ENCODE assay signal across 7 mouse cellular contexts in the genomic region with DNA sequence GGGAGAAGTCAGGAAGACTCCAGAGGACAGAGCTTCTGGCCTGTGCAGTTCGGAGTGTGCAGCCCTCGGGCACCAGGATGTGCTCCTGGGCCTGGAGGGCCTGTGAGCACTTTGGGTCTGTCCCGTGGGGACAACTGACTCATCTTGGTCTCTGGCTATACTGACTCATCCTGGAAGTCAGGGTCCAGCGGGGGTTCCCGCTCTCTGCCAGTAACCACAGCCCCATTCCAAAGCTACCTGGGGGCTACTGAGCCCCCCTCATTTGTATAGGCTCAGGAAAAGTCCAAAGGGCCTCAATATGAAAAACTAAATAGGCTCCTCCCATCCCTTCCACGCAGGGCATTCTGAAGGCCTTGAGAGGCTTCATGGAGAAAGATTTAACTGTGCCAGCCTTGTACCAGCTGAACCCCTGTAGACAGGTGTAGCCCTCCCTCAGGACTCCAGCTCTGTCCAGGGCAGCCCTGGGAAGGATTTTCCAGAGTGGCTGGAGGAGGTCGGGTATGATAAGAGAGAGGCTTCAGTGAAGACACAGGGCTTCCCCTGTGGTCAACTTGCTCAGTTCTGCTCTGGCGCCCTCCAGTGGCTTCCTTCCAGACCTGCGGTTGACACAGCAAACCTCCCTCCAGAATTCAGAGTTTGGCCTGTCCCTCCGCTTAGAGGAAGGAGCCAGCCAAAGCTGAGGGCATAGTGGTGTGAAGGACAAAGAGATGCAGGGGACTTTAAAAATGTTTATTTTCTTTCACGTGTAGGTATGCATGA. TPM values are rescaled to one million over a fixed set of nuclear protein-coding genes. Genes with fewer than 3 reads are reported as not detected.
DNase-seq lines count a peak whose midpoint lies in the region; ATAC-seq and TF ChIP-seq lines count a peak whose summit lies in the region.

No protein-coding gene starts in this region.

- peak; percentile 63 for ATAC-seq in intestine, embryonic 16.5 days
- 0 out of 2 replicates have a peak, but pooled peaks have one; percentile 31 for ATAC-seq in midbrain, postnatal 0 days (ENCODE audit: low FRiP score)

- no peaks in the 10 kb centered on the region for H3K4me1 ChIP-seq in intestine, embryonic 16.5 days (ENCODE audit: control insufficient read depth, insufficient read depth, low read length)
- H3K4me1 ChIP-seq in midbrain, postnatal 0 days (ENCODE audit: insufficient read depth, low read length) = no peaks in the 10 kb centered on the region

- H3K27me3 ChIP-seq in intestine, embryonic 16.5 days (replicated peaks; ENCODE audit: control insufficient read depth, insufficient read depth, low read length) = no peaks in the 10 kb centered on the region
- no peaks in the 10 kb centered on the region for H3K27me3 ChIP-seq in midbrain, postnatal 0 days (ENCODE audit: insufficient read depth, low read length)

- peak; percentile 98; the same call in 1 of the 2 replicates for TF ChIP-seq CTCF in gastrocnemius, adult 2 months (IDR thresholded peaks at IDR 0.05)
- TF ChIP-seq CTCF in midbrain, postnatal 0 days (IDR thresholded peaks at IDR 0.05) = peak; percentile 91

- no peaks in the 10 kb centered on the region for H3K36me3 ChIP-seq in intestine, embryonic 16.5 days (ENCODE audit: control insufficient read depth, insufficient read depth, low read length)
- H3K36me3 ChIP-seq in midbrain, postnatal 0 days (ENCODE audit: insufficient read depth, low read length) = no peaks in the 10 kb centered on the region

- 42% methylated on average over 11 of the region's 11 CpGs for WGBS in intestine, embryonic 16.5 days
- 43% methylated on average over 11 of the region's 11 CpGs for WGBS in midbrain, postnatal 0 days

- intact Hi-C loops in gastrocnemius, adult 2 months (cut with DNase I) = loop anchor here (1.0 to 10.0 kb wide), 2 partner anchors 62 to 295 kb away; no protein-coding TSS in a partner anchor
- intact Hi-C loops in left cerebral cortex, postnatal 4 days (cut with DNase I) = loop anchor here (10.0 kb wide), 1 partner anchor 305 kb away; no protein-coding TSS in a partner anchor

- H3K9me3 ChIP-seq in intestine, embryonic 16.5 days (ENCODE audit: control insufficient read depth, low read length) = no peaks in the 10 kb centered on the region
- no peaks in the 10 kb centered on the region for H3K9me3 ChIP-seq in midbrain, postnatal 0 days (ENCODE audit: low read length)

- DNase-seq in WW6 (ENCODE audit: low read depth, low spot score) = peak; percentile 65
- peak; percentile 80 for DNase-seq in cerebellum, adult 9-10 months
- DNase-seq in gastrocnemius, adult 2 months = peak; percentile 93
- DNase-seq in left cerebral cortex, postnatal 4 days = peak; percentile 92
- peak; percentile 86 for DNase-seq in midbrain, postnatal 0 days (ENCODE audit: low spot score)
- DNase-seq in spleen, postnatal 14 days (ENCODE audit: low spot score in 2 of 2) = peak; percentile 46 to 73

- H3K4me2 ChIP-seq in intestine, embryonic 16.5 days (ENCODE audit: low read depth, low read length) = no peak overlapping the region
- H3K4me2 ChIP-seq in midbrain, postnatal 0 days (ENCODE audit: low read depth, low read length, poor library complexity, severe bottlenecking) = no peak overlapping the region

- H3K9ac ChIP-seq in intestine, embryonic 16.5 days (ENCODE audit: low read depth, low read length) = no peak overlapping the region
- no peak overlapping the region for H3K9ac ChIP-seq in midbrain, postnatal 0 days (replicated peaks; ENCODE audit: low read length, poor library complexity, severe bottlenecking)

- H3K27ac ChIP-seq in gastrocnemius, adult 2 months = peak overlapping the region; percentile 74
- no peak overlapping the region for H3K27ac ChIP-seq in intestine, embryonic 16.5 days (ENCODE audit: low read length)
- H3K27ac ChIP-seq in midbrain, postnatal 0 days (ENCODE audit: low read depth, low read length) = no peak overlapping the region

- H3K4me3 ChIP-seq in gastrocnemius, adult 2 months = peak overlapping the region; percentile 32
- H3K4me3 ChIP-seq in intestine, embryonic 16.5 days (ENCODE audit: low read length) = no peak overlapping the region
- H3K4me3 ChIP-seq in midbrain, postnatal 0 days (ENCODE audit: low read depth, low read length) = no peak overlapping the region

RNA-seq across cellular contexts. Expression of a gene that starts 22.5 kb away (rescaled TPM):
- total RNA-seq in gastrocnemius, adult 2 months (2021) = 10 to 100 TPM; 12.0 to 17.0 TPM
- polyA plus RNA-seq in intestine, embryonic 16.5 days (2015; fragmentation: Nextera tagmentation; extraction: Ambion mirVana) = 226 and 234 TPM in 2 replicates
- 1 to 10 TPM; 5.0 to 6.2 TPM for total RNA-seq in left cerebral cortex, postnatal 4 days (2021)
- total RNA-seq in midbrain, postnatal 0 days (2014; rRNA removed) = 17.4 and 19.0 TPM in 2 replicates
- 14.2 and 14.9 TPM in 2 replicates for polyA plus RNA-seq in midbrain, postnatal 0 days (2015; fragmentation: Nextera tagmentation; extraction: Ambion mirVana)

RNA-seq across cellular contexts. Expression of a gene that starts 23.9 kb away (rescaled TPM):
- total RNA-seq in gastrocnemius, adult 2 months (2021) = 100 to 1,000 TPM in 1 of 2 experiments, 10 to 100 TPM in 1; 70.1 to 115 TPM
- polyA plus RNA-seq in intestine, embryonic 16.5 days (2015; fragmentation: Nextera tagmentation; extraction: Ambion mirVana) = 30.9 and 45.1 TPM in 2 replicates
- total RNA-seq in left cerebral cortex, postnatal 4 days (2021) = 100 to 1,000 TPM; 273 to 295 TPM
- total RNA-seq in midbrain, postnatal 0 days (2014; rRNA removed) = 212 and 217 TPM in 2 replicates
- 129 and 140 TPM in 2 replicates for polyA plus RNA-seq in midbrain, postnatal 0 days (2015; fragmentation: Nextera tagmentation; extraction: Ambion mirVana)

RNA-seq across cellular contexts. Expression of a gene that starts 37.1 kb away (rescaled TPM):
- total RNA-seq in gastrocnemius, adult 2 months (2021) = 1 to 10 TPM; 1.0 to 1.1 TPM
- polyA plus RNA-seq in intestine, embryonic 16.5 days (2015; fragmentation: Nextera tagmentation; extraction: Ambion mirVana) = 0.20 and 0.24 TPM in 2 replicates
- total RNA-seq in left cerebral cortex, postnatal 4 days (2021) = 1 to 10 TPM; 2.8 to 3.9 TPM
- total RNA-seq in midbrain, postnatal 0 days (2014; rRNA removed) = 0.16 and 0.71 TPM in 2 replicates
- polyA plus RNA-seq in midbrain, postnatal 0 days (2015; fragmentation: Nextera tagmentation; extraction: Ambion mirVana) = 0.13 and 0.22 TPM in 2 replicates

RNA-seq across cellular contexts. Expression of a gene that starts 39.5 kb away (rescaled TPM):
- 10 to 100 TPM; 10.7 to 11.6 TPM for total RNA-seq in gastrocnemius, adult 2 months (2021)
- polyA plus RNA-seq in intestine, embryonic 16.5 days (2015; fragmentation: Nextera tagmentation; extraction: Ambion mirVana) = 38.7 and 44.1 TPM in 2 replicates
- 10 to 100 TPM; 39.7 to 42.3 TPM for total RNA-seq in left cerebral cortex, postnatal 4 days (2021)
- total RNA-seq in midbrain, postnatal 0 days (2014; rRNA removed) = 51.5 and 55.3 TPM in 2 replicates
- 30.0 and 32.2 TPM in 2 replicates for polyA plus RNA-seq in midbrain, postnatal 0 days (2015; fragmentation: Nextera tagmentation; extraction: Ambion mirVana)

RNA-seq across cellular contexts. Expression of a gene that starts 48.6 kb away (rescaled TPM):
- total RNA-seq in gastrocnemius, adult 2 months (2021) = 10 to 100 TPM in 1 of 2 experiments, 1 to 10 TPM in 1; 7.9 to 12.6 TPM
- 7.1 and 7.3 TPM in 2 replicates for polyA plus RNA-seq in intestine, embryonic 16.5 days (2015; fragmentation: Nextera tagmentation; extraction: Ambion mirVana)
- total RNA-seq in left cerebral cortex, postnatal 4 days (2021) = 1 to 10 TPM; 7.2 to 7.4 TPM
- total RNA-seq in midbrain, postnatal 0 days (2014; rRNA removed) = 7.8 and 8.7 TPM in 2 replicates
- polyA plus RNA-seq in midbrain, postnatal 0 days (2015; fragmentation: Nextera tagmentation; extraction: Ambion mirVana) = 5.2 and 5.5 TPM in 2 replicates
